Mouse (Mus musculus): ENCODE measurements around the gene Crybg1. TPM values are rescaled to one million over a fixed set of nuclear protein-coding genes. Genes with fewer than 3 reads are reported as not detected.
A peak's percentile ranks its signal among the peaks of the same experiment; 100 is the strongest.

The Crybg1 gene
- total and polyA plus RNA-seq, 2 experiments from 2014 or later, result 0.15 to 1.0 TPM

DNA sequence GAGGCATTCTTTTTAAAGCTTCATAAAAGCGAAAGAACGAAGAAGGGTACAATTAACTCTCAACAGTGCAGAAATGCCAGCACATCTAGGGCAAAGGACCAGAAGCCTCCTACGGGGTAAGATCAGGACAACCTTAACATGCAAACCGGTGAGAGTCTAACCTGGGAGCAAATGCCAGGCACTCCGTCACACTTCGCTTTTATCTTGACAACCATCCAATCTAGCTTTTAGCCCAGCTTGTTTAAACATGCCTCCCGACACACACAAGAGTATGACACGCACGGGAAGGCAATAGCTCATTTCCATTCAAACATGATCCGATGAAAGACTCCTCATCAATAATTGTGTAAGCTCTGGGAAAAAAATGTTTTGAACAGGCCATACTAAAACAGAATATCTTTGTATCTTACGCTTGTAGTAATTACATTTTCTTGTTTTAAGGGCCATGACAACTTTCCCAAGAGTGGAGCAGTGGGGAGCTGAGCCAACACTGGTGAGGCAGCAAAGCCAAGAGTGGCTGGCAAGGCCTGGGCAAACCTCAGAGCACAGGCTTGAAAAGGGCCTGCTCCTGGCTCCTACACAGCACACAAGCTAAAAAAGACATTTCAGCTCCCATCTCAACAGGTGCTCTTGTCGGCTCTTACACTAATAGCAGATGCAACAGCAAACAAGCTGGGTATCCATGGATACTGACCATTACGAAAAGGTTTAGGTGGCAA, 10.4 kb downstream of the Crybg1 start:
- Histone ChIP-seq H3K36me3 (ENCODE audit: insufficient read depth, low read length) (no peaks in the 10 kb centered on the region), H3K27me3 (ENCODE audit: insufficient read depth, low read length) (no peaks in the 10 kb centered on the region), H3K4me1 (ENCODE audit: insufficient read depth, low read length) (no peaks in the 10 kb centered on the region), H3K9ac (replicated peaks; ENCODE audit: low read length, poor library complexity, severe bottlenecking) (no peak overlapping the region), H3K4me2 (ENCODE audit: low read depth, low read length, poor library complexity, severe bottlenecking) (no peak overlapping the region), H3K9me3 (ENCODE audit: low read length) (no peaks in the 10 kb centered on the region), H3K4me3 (ENCODE audit: low read depth, low read length) (no peak overlapping the region), H3K27ac (ENCODE audit: low read depth, low read length) (no peak overlapping the region)
- no peak for TF ChIP-seq CTCF (IDR thresholded peaks at IDR 0.05)
- DNase-seq (ENCODE audit: low spot score) (no peak), ATAC-seq (ENCODE audit: low FRiP score) (no peak)
- WGBS, result 71% methylated on average over 13 of the region's 13 CpGs

DNA sequence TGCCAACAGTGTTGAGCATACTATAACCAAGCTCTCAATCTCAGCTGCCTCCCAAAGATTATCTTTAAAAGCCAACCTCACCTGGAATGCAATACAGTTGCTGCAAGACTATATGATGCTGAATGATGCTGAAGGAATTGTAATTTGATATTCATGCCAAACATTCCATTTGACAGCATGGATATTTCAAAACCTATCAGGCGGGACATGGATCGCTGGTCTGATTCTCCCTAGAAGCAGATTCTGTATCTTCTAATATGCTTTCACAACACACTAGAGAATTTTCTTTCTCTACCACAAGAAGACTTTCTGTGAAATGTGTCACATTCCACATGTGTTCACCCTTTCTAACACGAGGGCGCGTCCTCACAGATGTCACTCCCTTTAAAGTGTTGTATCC, 22.6 kb downstream of the Crybg1 start:
- Histone ChIP-seq H3K9ac (replicated peaks; ENCODE audit: low read length, poor library complexity, severe bottlenecking) (no peak overlapping the region), H3K9me3 (ENCODE audit: low read length) (no peaks in the 10 kb centered on the region), H3K4me3 (ENCODE audit: low read depth, low read length) (no peak overlapping the region), H3K36me3 (ENCODE audit: insufficient read depth, low read length) (no peaks in the 10 kb centered on the region), H3K27me3 (ENCODE audit: insufficient read depth, low read length) (no peaks in the 10 kb centered on the region), H3K4me2 (ENCODE audit: low read depth, low read length, poor library complexity, severe bottlenecking) (no peak overlapping the region), H3K27ac (ENCODE audit: low read depth, low read length) (no peak overlapping the region), H3K4me1 (ENCODE audit: insufficient read depth, low read length) (no peaks in the 10 kb centered on the region)
- TF ChIP-seq CTCF (IDR thresholded peaks at IDR 0.05), result no peak
- DNase-seq (ENCODE audit: low spot score) (no peak), ATAC-seq (ENCODE audit: low FRiP score) (no peak)
- WGBS, result 90% methylated on average over 5 of the region's 5 CpGs

DNA sequence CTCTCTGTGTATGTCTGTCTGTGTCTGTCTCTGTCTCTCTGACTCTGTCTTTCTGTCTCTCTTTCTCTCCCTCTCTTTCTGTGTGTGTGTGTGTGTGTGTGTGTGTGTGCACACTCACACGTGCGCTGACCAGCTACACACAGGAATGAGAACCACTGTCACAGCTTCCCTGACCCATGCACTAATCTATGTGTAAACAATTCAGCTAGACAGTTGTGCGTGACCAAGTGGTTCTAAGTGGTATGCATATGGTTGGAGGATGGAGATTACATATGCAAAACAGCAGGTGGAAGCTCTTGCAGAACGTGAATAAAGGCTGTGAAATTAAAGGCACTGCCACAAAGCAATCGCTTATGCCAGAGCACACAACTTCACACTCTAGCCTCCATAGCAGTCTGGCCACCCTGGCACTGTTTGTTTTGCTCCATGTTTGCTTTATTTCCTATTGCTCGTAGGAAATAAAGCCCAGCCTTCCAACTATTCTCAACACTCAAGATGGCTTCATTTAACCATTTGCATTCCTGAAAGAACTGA, 24.2 kb downstream of the Crybg1 start:
- 40% methylated on average over 6 of the region's 6 CpGs for WGBS
- Histone ChIP-seq H3K27ac (ENCODE audit: low read depth, low read length) (no peak overlapping the region), H3K4me3 (ENCODE audit: low read depth, low read length) (no peak overlapping the region), H3K9ac (replicated peaks; ENCODE audit: low read length, poor library complexity, severe bottlenecking) (no peak overlapping the region), H3K36me3 (ENCODE audit: insufficient read depth, low read length) (no peaks in the 10 kb centered on the region), H3K4me1 (ENCODE audit: insufficient read depth, low read length) (no peaks in the 10 kb centered on the region), H3K4me2 (ENCODE audit: low read depth, low read length, poor library complexity, severe bottlenecking) (no peak overlapping the region), H3K27me3 (ENCODE audit: insufficient read depth, low read length) (no peaks in the 10 kb centered on the region), H3K9me3 (ENCODE audit: low read length) (no peaks in the 10 kb centered on the region)
- ATAC-seq (ENCODE audit: low FRiP score) (no peak), DNase-seq (ENCODE audit: low spot score) (no peak)
- no peak for TF ChIP-seq CTCF (IDR thresholded peaks at IDR 0.05)

DNA sequence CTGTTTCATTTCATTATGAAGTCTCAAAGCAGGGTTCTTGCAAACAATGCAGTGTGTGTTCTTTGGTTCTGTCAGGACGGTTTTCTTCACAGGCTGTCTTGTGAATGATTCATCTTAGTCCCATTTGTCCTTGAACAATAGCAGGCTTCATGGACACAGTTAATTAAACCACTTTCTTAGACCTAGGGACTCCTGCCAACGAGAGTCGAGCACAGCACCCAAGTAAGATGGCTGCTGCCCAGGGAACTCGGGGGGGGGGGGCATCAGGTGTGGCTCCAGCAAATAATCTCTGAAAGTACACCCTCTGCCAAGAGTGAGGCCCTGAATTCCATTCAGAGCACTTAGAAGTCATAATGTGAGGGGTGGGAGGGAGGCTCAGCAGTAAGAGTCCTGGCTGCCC, 30.0 kb downstream of the Crybg1 start:
- Histone ChIP-seq H3K27ac (ENCODE audit: low read depth, low read length) (no peak overlapping the region), H3K9me3 (ENCODE audit: low read length) (no peaks in the 10 kb centered on the region), H3K4me1 (ENCODE audit: insufficient read depth, low read length) (no peaks in the 10 kb centered on the region), H3K36me3 (ENCODE audit: insufficient read depth, low read length) (no peaks in the 10 kb centered on the region), H3K4me2 (ENCODE audit: low read depth, low read length, poor library complexity, severe bottlenecking) (no peak overlapping the region), H3K9ac (replicated peaks; ENCODE audit: low read length, poor library complexity, severe bottlenecking) (no peak overlapping the region), H3K27me3 (ENCODE audit: insufficient read depth, low read length) (no peaks in the 10 kb centered on the region), H3K4me3 (ENCODE audit: low read depth, low read length) (no peak overlapping the region)
- DNase-seq (ENCODE audit: low spot score), result peak; percentile 34
- no peak for TF ChIP-seq CTCF (IDR thresholded peaks at IDR 0.05)
- ATAC-seq (ENCODE audit: low FRiP score), result no peak
- WGBS, result 27% methylated on average over 4 of the region's 4 CpGs

DNA sequence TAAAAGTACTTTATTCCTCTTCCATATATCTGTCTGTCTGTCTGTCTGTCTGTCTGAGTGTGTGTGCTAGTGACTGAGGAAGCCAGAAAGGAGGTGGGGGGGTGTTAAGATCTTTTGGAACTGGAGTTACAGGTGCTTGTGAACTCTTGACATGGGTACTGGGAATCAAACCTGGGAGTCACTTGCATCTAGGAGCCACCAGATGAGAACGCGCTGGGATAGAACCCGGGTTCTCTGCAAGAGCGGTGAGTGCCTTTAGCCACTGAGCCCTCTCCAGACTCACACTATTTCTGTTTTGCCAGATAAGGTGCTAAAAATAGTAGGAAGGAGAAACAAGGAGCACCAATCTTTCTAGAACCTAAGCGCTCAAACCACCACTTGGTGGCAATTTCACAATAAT, 31.9 kb downstream of the Crybg1 start:
- Histone ChIP-seq H3K27ac (ENCODE audit: low read depth, low read length) (no peak overlapping the region), H3K4me1 (ENCODE audit: insufficient read depth, low read length) (no peaks in the 10 kb centered on the region), H3K36me3 (ENCODE audit: insufficient read depth, low read length) (no peaks in the 10 kb centered on the region), H3K4me2 (ENCODE audit: low read depth, low read length, poor library complexity, severe bottlenecking) (no peak overlapping the region), H3K9ac (replicated peaks; ENCODE audit: low read length, poor library complexity, severe bottlenecking) (no peak overlapping the region), H3K9me3 (ENCODE audit: low read length) (no peaks in the 10 kb centered on the region), H3K4me3 (ENCODE audit: low read depth, low read length) (no peak overlapping the region), H3K27me3 (ENCODE audit: insufficient read depth, low read length) (no peaks in the 10 kb centered on the region)
- TF ChIP-seq CTCF (IDR thresholded peaks at IDR 0.05), result no peak
- WGBS, result 95% methylated on average over 5 of the region's 5 CpGs
- ATAC-seq (ENCODE audit: low FRiP score), result no peak
- no peak for DNase-seq (ENCODE audit: low spot score)

DNA sequence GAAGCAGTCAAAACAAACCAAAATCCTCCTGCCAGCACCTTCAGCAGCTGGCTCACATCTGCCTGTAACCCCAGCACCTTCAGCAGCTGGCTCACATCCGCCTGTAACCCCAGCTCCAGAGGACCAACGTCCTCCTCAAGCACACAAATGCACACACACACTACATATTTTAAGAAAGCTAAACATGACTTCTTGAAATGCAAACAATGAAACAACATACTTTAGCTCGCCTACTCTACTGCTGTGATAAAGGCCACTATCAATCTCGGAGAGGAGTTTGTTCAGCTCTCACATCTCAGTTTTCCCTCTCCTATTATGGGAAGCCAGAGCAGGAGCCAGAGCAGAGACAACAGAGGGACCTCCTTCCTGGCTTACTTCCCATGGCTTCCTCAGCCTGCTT, 34.0 kb downstream of the Crybg1 start:
- TF ChIP-seq CTCF (IDR thresholded peaks at IDR 0.05), result no peak
- no peaks in the 10 kb centered on the region for H3K27me3 ChIP-seq (ENCODE audit: insufficient read depth, low read length)
- H3K9ac ChIP-seq (replicated peaks; ENCODE audit: low read length, poor library complexity, severe bottlenecking), result no peak overlapping the region
- 80% methylated on average over 4 of the region's 4 CpGs for WGBS
- no peaks in the 10 kb centered on the region for H3K36me3 ChIP-seq (ENCODE audit: insufficient read depth, low read length)
- no peak overlapping the region for H3K27ac ChIP-seq (ENCODE audit: low read depth, low read length)
- H3K4me2 ChIP-seq (ENCODE audit: low read depth, low read length, poor library complexity, severe bottlenecking), result no peak overlapping the region
- H3K4me1 ChIP-seq (ENCODE audit: insufficient read depth, low read length), result no peaks in the 10 kb centered on the region
- H3K9me3 ChIP-seq (ENCODE audit: low read length), result no peaks in the 10 kb centered on the region
- H3K4me3 ChIP-seq (ENCODE audit: low read depth, low read length), result no peak overlapping the region
- no peak for ATAC-seq (ENCODE audit: low FRiP score)
- DNase-seq (ENCODE audit: low spot score), result no peak

Measured in midbrain, postnatal 0 days (tissue).